Mouse (Mus musculus) T-helper 1 cell (primary cell): ENCODE data around the gene Wbp1l.

ENCODE experiments used
- in situ Hi-C: fragments of 300-600 bp; cut with MboI, MseI; formaldehyde crosslinking; loops from one replicate; pipeline ENCODE4 v1.15.1; 2025; ENCODE audit warnings: high pct_unique_total_duplicates

The Wbp1l gene

DNA sequence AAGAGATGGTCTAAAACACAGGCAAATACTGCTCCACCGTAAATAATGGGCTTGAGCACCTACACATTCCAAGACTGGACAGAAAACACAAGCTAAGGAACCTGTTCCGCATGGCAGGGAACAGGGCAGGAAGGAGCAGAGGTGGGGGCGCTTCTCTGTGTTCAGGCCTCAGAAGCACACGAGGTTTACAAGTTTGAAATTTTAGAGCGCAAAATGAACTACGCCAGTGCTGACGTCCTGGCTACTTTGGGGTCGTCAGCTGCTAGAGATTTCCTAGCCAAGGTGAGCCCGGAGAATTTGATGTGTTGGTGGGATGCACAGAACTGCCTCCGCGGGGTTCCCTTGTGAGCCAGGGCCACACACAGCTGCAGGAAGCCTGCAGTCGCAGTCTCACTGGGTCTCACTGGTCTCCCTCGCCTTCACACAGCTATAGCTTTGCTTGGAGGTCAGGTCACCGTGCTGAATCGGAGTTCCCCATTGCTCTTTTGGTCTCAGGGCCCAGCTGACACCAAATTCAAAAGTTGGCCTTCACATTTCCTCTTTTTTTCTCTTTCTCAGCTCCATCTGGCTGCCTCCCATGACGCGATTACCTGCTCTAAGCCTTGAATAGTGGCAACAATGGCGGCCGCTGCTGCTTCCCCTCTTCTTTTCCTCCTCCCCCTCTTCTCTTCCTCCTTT, 99.1 kb downstream of the Wbp1l start:
- in situ Hi-C loops: no loop called here

DNA sequence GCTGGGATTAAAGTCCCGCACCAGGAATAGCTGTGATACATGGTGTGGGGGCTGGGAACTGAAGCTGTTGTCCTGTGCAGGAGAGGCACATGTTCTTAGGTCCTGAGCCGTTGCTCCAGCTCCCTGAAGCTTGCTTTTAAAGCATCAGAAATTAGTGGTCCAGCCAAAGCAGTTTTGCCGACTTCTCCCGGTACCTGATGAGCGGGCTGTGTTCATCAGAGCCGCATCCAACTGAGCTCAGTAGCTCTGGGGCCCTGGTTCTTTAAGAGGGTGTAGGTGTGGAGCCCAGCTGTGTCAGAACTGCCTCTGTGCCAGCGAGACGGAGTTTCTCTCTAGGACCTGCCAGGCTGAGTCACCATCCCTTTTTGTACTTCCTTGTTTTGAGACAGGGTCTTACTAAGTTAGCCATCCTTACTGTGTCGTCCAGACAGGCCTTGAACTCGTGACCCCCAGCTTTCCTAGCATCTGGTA, 100.2 kb downstream of the Wbp1l start:
- in situ Hi-C loops: no loop called here

DNA sequence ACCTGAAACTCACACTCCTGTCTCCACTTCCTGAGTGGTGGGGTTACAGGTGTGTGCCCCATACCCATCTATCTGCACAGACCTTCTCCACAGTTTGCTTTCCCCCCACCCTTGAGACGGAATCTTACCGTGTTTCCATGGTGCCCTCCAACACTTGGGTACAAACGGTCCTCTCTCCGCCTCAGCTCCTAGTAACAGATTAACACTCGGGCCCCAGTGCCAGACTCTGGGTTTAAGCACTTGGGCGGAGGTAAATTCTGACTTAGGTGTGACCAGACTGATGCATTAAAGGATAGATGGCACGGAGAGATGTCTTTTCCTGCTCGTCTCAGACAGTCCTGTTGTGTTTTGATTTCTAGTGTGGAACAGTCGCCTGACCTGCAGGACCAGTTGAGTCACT, 102.3 kb downstream of the Wbp1l start:
- in situ Hi-C loops: no loop called here

DNA sequence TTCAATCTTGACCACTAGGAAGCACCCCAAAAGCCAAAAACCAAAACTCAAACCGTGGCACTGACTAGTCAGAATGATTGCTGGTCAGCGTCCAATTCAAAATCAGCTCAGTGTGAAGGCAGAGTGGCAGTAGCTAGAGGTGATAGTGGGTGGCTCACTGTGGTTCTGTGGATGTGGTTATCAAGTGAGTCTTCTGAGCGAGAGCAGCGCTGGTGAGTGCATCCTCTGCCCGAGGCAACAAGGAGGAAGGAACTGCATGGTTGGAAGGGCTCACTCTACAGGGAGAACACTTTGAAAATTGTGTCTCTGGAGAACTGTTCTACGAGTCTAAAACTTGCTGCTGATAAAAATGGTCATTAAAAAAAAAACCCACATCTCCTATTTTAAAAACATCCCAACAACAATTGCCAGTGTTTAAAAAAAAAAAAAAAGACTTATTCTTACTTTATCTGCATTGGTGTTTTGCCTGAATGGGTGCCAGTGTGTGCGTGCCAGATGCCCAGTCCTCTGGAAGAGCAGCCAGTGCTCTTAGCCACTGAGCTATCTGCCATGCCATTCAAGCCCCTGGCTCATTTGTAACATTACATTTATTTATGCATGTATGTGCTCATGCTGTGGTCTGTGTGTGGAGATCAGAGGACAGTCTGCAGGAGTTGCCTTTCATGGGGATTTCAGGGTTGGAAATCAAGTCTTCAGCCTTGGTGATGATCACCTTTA, 107.1 kb downstream of the Wbp1l start:
- in situ Hi-C loops: no loop called here

DNA sequence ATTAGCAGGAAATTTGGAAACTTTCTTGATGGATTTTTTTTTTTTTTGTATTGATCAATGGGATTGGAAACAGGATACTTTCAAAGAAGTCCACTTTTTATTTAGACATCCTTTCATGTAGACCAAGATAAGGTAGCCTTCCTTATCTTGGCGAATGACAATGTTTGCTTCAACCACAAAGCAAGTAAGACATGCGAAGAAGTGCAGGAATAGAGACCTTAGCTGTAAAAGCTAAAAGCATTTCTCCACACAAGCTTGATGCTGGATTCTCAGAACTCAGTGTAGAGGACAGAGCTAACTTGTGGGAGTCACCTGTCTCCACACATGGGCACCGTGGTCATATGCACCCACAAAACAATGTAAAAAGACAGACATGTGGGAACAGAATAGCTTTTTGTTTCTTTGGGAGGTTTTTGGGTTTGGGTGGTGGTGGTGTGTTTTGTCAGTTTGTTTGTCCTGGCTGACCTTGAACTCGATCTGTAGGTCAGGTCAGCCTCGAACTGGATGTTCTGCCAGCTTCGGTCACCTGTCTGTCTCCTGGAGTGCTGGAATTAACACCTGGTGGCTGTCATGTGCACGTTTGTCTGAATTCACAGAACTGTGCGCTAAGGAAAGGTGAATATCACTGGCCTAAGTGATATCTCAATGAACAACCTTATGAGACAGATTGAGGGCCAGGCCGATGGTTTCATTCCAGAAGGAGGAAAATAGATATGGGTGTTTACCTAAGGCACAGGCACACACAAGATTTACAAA, 107.8 kb downstream of the Wbp1l start:
- in situ Hi-C loops: no loop called here
